Mouse (Mus musculus): Measurements from ENCODE around the gene Prrx2. TPM values are rescaled to one million over a fixed set of nuclear protein-coding genes. Genes with fewer than 3 reads are reported as not detected.
"Not testable (repeated sequence)": the region's sequence is repeated elsewhere in the genome, so short reads cannot be mapped to it uniquely, and the experiment has no call there.

The Prrx2 gene
- polyA plus RNA-seq, 1 experiment, result 6.6 TPM

DNA sequence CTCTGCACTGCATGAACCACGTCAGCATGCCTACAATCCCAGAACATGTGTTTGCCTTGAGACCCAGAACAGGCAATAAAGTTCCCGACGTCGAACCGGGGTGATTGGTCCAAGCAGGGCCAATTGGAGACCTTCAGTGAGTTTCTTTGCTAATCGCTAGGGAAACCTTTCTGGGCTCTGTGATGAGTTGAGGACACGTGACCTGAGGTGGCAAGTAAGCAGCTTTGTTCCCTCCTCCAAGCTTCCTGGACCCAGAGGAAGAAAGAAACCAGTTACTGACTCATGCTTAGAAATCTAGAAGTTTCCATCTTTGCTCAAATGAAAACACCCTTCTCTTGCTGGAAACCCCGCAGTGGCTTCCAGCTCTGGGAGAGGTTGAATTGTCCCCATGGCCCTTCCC is 78.2 kb downstream of the Prrx2 start:
- no peak for DNase-seq
- Histone ChIP-seq H3K4me1 (ENCODE audit: control insufficient read depth, insufficient read depth, low read length) (peaks cover 10% of the 10 kb centered on the region; the same call in 1 of the 2 replicates), H3K4me3 (replicated peaks; ENCODE audit: extremely low read depth, low read depth, low read length) (no peak overlapping the region)
- WGBS, result 75% methylated on average over 8 of the region's 8 CpGs
- TF ChIP-seq CTCF (IDR thresholded peaks at IDR 0.05; ENCODE audit: insufficient read depth, low read length) (no peak), POLR2A (IDR thresholded peaks at IDR 0.05; ENCODE audit: borderline replicate concordance, extremely low read depth, low read depth, low read length) (no peak)

- H3K4me3 ChIP-seq (replicated peaks; ENCODE audit: extremely low read depth, low read depth, low read length), result no peak overlapping the region
- no peak for DNase-seq
- WGBS, result 69% methylated on average over 3 of the region's 3 CpGs
These were observed 80.1 kb downstream of the Prrx2 start for GRCm38 (mm10) chr2:30914836-30915235.

GRCm38 (mm10) chr2:30915376-30915775 is 80.6 kb downstream of the Prrx2 start:
- WGBS, result 87% methylated on average over 5 of the region's 5 CpGs
- peaks cover 20% of the 10 kb centered on the region for H3K4me1 ChIP-seq (ENCODE audit: control insufficient read depth, insufficient read depth, low read length)
- DNase-seq, result no peak
- TF ChIP-seq CTCF (IDR thresholded peaks at IDR 0.05; ENCODE audit: insufficient read depth, low read length) (no peak), POLR2A (IDR thresholded peaks at IDR 0.05; ENCODE audit: borderline replicate concordance, extremely low read depth, low read depth, low read length) (no peak)
- no peak overlapping the region for H3K4me3 ChIP-seq (replicated peaks; ENCODE audit: extremely low read depth, low read depth, low read length)

More at GRCm38 (mm10) chr2:30914836-30915235, 80.1 kb downstream of the Prrx2 start:
- TF ChIP-seq CTCF (IDR thresholded peaks at IDR 0.05; ENCODE audit: insufficient read depth, low read length) (no peak), POLR2A (IDR thresholded peaks at IDR 0.05; ENCODE audit: borderline replicate concordance, extremely low read depth, low read depth, low read length) (no peak)
- peaks cover 20% of the 10 kb centered on the region for H3K4me1 ChIP-seq (ENCODE audit: control insufficient read depth, insufficient read depth, low read length)

GRCm38 (mm10) chr2:30915933-30916332 is 81.2 kb downstream of the Prrx2 start:
- H3K4me1 ChIP-seq (ENCODE audit: control insufficient read depth, insufficient read depth, low read length), result peaks cover 20% of the 10 kb centered on the region
- WGBS, result 71% methylated on average over 6 of the region's 6 CpGs
- not testable (repeated sequence) for H3K4me3 ChIP-seq (replicated peaks; ENCODE audit: extremely low read depth, low read depth, low read length); DNase-seq

GRCm38 (mm10) chr2:30917649-30918048 is 82.9 kb downstream of the Prrx2 start:
- Histone ChIP-seq H3K4me3 (replicated peaks; ENCODE audit: extremely low read depth, low read depth, low read length) (no peak overlapping the region), H3K4me1 (ENCODE audit: control insufficient read depth, insufficient read depth, low read length) (peaks cover 18% of the 10 kb centered on the region)
- DNase-seq, result no peak
- no peak for TF ChIP-seq CTCF (IDR thresholded peaks at IDR 0.05; ENCODE audit: insufficient read depth, low read length)
- TF ChIP-seq POLR2A (IDR thresholded peaks at IDR 0.05; ENCODE audit: borderline replicate concordance, extremely low read depth, low read depth, low read length), result no peak
- 82% methylated on average over 7 of the region's 7 CpGs for WGBS

DNA sequence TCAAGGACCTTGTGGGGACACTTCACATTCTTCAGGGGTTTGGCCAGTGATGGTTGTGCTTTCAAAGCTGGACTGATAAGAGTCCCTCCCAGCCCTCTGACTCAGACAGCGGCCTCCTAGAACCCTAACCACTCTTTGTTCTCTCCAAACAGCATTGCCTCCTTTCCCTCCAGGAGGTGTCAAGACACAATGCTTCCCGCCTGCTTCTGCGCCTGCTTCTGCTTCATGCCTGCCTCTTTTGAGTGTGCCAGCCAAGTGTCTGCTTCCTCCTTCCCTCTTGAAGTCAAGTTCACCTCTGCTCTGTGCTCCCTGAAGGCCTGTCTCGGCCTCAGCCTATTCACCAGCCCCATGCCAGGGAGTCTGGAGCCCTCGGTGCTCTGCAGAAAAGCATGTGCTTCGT is 83.4 kb downstream of the Prrx2 start:
- 55% methylated on average over 6 of the region's 6 CpGs for WGBS
- Histone ChIP-seq H3K4me3 (replicated peaks; ENCODE audit: extremely low read depth, low read depth, low read length) (no peak overlapping the region), H3K4me1 (ENCODE audit: control insufficient read depth, insufficient read depth, low read length) (peaks cover 14% of the 10 kb centered on the region)
- TF ChIP-seq POLR2A (IDR thresholded peaks at IDR 0.05; ENCODE audit: borderline replicate concordance, extremely low read depth, low read depth, low read length) (no peak), CTCF (IDR thresholded peaks at IDR 0.05; ENCODE audit: insufficient read depth, low read length) (no peak)
- no peak for DNase-seq

DNA sequence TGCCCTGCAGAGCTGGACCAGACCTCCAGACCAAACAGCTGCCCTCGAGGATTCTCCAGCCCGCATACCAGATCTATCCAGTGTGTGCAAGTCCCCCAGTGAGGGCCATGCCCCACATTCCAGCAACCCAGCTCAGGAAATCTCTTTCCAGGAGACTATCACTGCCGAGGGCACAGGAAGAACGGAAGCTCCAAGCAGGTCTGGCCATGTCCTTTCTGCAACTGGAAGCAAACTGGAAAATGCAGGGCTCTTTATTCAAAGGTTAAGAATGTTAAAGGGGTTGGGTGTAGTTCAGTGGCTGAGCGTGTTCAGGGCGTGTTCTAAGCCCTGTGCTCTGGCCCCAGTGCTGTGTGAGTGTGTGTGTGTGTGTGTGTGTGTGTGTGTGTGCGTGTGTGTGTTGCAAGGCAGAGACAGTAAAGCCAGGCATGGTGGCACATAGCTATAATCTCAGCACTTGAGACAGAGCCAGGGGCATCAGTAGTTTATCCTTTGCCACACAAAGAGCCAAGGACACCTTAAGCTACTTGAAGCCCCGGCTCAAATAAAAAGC is 84.1 kb downstream of the Prrx2 start:
- Histone ChIP-seq H3K4me1 (ENCODE audit: control insufficient read depth, insufficient read depth, low read length) (peaks cover 10% of the 10 kb centered on the region), H3K4me3 (replicated peaks; ENCODE audit: extremely low read depth, low read depth, low read length) (no peak overlapping the region)
- DNase-seq, result no peak
- TF ChIP-seq CTCF (IDR thresholded peaks at IDR 0.05; ENCODE audit: insufficient read depth, low read length) (no peak), POLR2A (IDR thresholded peaks at IDR 0.05; ENCODE audit: borderline replicate concordance, extremely low read depth, low read depth, low read length) (no peak)
- 37% methylated on average over 8 of the region's 8 CpGs for WGBS

GRCm38 (mm10) chr2:30920216-30920615 is 85.4 kb downstream of the Prrx2 start:
- TF ChIP-seq POLR2A (IDR thresholded peaks at IDR 0.05; ENCODE audit: borderline replicate concordance, extremely low read depth, low read depth, low read length) (no peak), CTCF (IDR thresholded peaks at IDR 0.05; ENCODE audit: insufficient read depth, low read length) (no peak)
- no peak for DNase-seq
- 28% methylated on average over 7 of the region's 7 CpGs for WGBS
- Histone ChIP-seq H3K4me3 (replicated peaks; ENCODE audit: extremely low read depth, low read depth, low read length) (no peak overlapping the region), H3K4me1 (ENCODE audit: control insufficient read depth, insufficient read depth, low read length) (peaks cover 10% of the 10 kb centered on the region)

GRCm38 (mm10) chr2:30923099-30923498 is 88.3 kb downstream of the Prrx2 start:
- no peak for DNase-seq
- WGBS, result 64% methylated on average over 3 of the region's 3 CpGs
- no peak for TF ChIP-seq POLR2A (IDR thresholded peaks at IDR 0.05; ENCODE audit: borderline replicate concordance, extremely low read depth, low read depth, low read length)
- no peak for TF ChIP-seq CTCF (IDR thresholded peaks at IDR 0.05; ENCODE audit: insufficient read depth, low read length)
- Histone ChIP-seq H3K4me1 (ENCODE audit: control insufficient read depth, insufficient read depth, low read length) (peaks cover 17% of the 10 kb centered on the region), H3K4me3 (replicated peaks; ENCODE audit: extremely low read depth, low read depth, low read length) (no peak overlapping the region)

- 81% methylated on average over 4 of the region's 4 CpGs for WGBS
- Histone ChIP-seq H3K4me3 (replicated peaks; ENCODE audit: extremely low read depth, low read depth, low read length) (no peak overlapping the region), H3K4me1 (ENCODE audit: control insufficient read depth, insufficient read depth, low read length) (peaks cover 9% of the 10 kb centered on the region)
- DNase-seq, result no peak
- TF ChIP-seq POLR2A (IDR thresholded peaks at IDR 0.05; ENCODE audit: borderline replicate concordance, extremely low read depth, low read depth, low read length), result no peak
- no peak for TF ChIP-seq CTCF (IDR thresholded peaks at IDR 0.05; ENCODE audit: insufficient read depth, low read length)
These were observed 90.4 kb downstream of the Prrx2 start for GRCm38 (mm10) chr2:30925181-30925580.

Measured in lung, adult 2 months (tissue).